Mouse (Mus musculus) adrenal gland, adult 18-20 months (tissue): ENCODE results near the gene Adcy2. TPM values are rescaled to one million over a fixed set of nuclear protein-coding genes. Genes with fewer than 3 reads are reported as not detected.

ENCODE experiments used
- DNase-seq, 2 experiments: peaks; one replicate each; pipeline ENCODE4 v3.0.0; 2021 to 2022; ENCODE audit warnings: low spot score in 2 of 2
- total RNA-seq, 2 experiments: library from RNA; stranded (reverse); gene quantifications; 1 replicate in 1 of 2; 2 replicates in 1 of 2; pipeline ENCODE4 v1.2.3; 2021

Adcy2 gene
- total RNA-seq, 2 experiments from 2014 or later, result 0.64 to 0.86 TPM

GRCm38 (mm10) chr13:68973143-68973542 is 26.2 kb downstream of the Adcy2 start:
- no peak for DNase-seq

- no peak for DNase-seq
These were observed 37.8 kb downstream of the Adcy2 start for GRCm38 (mm10) chr13:68961580-68961979.

GRCm38 (mm10) chr13:68960513-68960912 is 38.8 kb downstream of the Adcy2 start:
- no peak for DNase-seq

GRCm38 (mm10) chr13:68959406-68959805 is 39.9 kb downstream of the Adcy2 start:
- DNase-seq, result no peak

- no peak for DNase-seq
These were observed 56.6 kb downstream of the Adcy2 start for GRCm38 (mm10) chr13:68942735-68943134.

GRCm38 (mm10) chr13:68941429-68941828 is 57.9 kb downstream of the Adcy2 start:
- no peak for DNase-seq

GRCm38 (mm10) chr13:68932283-68932647 is 67.1 kb downstream of the Adcy2 start:
- DNase-seq, result no peak

GRCm38 (mm10) chr13:68931602-68932282 is 67.6 kb downstream of the Adcy2 start:
- DNase-seq, result no peak

GRCm38 (mm10) chr13:68928469-68928868 is 70.9 kb downstream of the Adcy2 start:
- DNase-seq, result no peak

GRCm38 (mm10) chr13:68913666-68914288 is 85.6 kb downstream of the Adcy2 start:
- no peak for DNase-seq

GRCm38 (mm10) chr13:68906667-68907066 is 92.7 kb downstream of the Adcy2 start:
- no peak for DNase-seq

- DNase-seq, result no peak
These were observed 96.6 kb downstream of the Adcy2 start for GRCm38 (mm10) chr13:68902708-68903107.

- no peak for DNase-seq
These were observed 109.3 kb downstream of the Adcy2 start for GRCm38 (mm10) chr13:68889929-68890593.

GRCm38 (mm10) chr13:68868776-68869175 is 130.6 kb downstream of the Adcy2 start:
- no peak for DNase-seq

- no peak for DNase-seq
These were observed 131.2 kb downstream of the Adcy2 start for GRCm38 (mm10) chr13:68867940-68868655.

GRCm38 (mm10) chr13:68860036-68860435 is 139.3 kb downstream of the Adcy2 start:
- DNase-seq, result no peak

- DNase-seq, result no peak
These were observed 151.1 kb downstream of the Adcy2 start for GRCm38 (mm10) chr13:68848265-68848664.

- no peak for DNase-seq
These were observed 159.8 kb downstream of the Adcy2 start for GRCm38 (mm10) chr13:68839517-68839916.

GRCm38 (mm10) chr13:68836183-68836582 is 163.2 kb downstream of the Adcy2 start:
- no peak for DNase-seq

GRCm38 (mm10) chr13:68835424-68836045 is 163.8 kb downstream of the Adcy2 start:
- no peak for DNase-seq

GRCm38 (mm10) chr13:68832141-68832540 is 167.2 kb downstream of the Adcy2 start:
- DNase-seq, result no peak
